Mouse (Mus musculus) retina, embryonic 14.5 days (tissue): ENCODE results near the gene Prdm15.
A peak's percentile ranks its signal among the peaks of the same experiment; 100 is the strongest.

Source experiments
- DNase-seq: peaks from one replicate; pipeline ENCODE4 v3.0.0-alpha.2; 2015; ENCODE audit warnings: low spot score

Prdm15 gene

GRCm38 (mm10) chr16:97819532-97819931 lies 32.1 kb downstream of the Prdm15 start:
- no peak for DNase-seq

- no peak for DNase-seq
These were observed 34.2 kb downstream of the Prdm15 start for GRCm38 (mm10) chr16:97817414-97817813.

- DNase-seq: no peak
These were observed 36.4 kb downstream of the Prdm15 start for GRCm38 (mm10) chr16:97815269-97815668.

DNA sequence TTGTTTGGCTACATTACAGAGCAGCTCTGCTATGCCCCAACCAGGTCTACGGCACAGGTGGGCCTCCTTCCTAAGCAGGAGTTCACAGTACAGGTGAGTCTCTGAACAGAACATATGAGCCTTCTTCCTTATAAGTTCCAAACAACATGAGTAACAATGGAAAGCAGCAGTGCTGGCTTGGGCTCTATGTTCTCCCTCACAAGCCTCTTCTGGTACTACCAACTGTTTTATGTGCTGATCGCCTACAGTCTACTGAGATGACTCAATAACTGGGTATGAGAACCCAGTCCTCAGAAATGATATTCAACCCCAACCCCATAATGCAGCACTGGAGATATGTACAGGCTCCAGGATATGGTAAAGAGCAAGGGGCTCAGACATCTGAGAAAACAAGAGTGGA lies 37.6 kb downstream of the Prdm15 start:
- DNase-seq: no peak

GRCm38 (mm10) chr16:97808881-97809280 lies 42.8 kb downstream of the Prdm15 start:
- no peak for DNase-seq

DNA sequence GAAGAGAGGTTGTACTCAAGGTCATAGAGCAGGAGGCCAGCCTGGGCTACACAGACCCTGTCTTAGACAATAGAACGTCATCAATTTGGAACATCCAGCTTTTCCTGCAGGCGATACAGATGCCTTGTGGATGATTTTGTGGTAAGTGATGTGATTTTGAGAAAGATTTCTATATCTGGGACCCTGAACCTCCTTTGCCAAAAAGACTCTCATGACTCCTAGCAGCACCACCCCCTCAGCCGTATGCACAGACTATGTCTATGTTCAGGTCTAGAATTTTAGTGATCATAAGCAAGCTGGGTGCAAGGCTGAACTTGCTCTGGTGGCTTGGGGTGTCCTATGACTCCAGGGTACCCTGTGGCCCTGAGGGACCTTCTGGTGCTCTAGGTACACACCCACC lies 46.0 kb downstream of the Prdm15 start:
- DNase-seq: no peak

DNA sequence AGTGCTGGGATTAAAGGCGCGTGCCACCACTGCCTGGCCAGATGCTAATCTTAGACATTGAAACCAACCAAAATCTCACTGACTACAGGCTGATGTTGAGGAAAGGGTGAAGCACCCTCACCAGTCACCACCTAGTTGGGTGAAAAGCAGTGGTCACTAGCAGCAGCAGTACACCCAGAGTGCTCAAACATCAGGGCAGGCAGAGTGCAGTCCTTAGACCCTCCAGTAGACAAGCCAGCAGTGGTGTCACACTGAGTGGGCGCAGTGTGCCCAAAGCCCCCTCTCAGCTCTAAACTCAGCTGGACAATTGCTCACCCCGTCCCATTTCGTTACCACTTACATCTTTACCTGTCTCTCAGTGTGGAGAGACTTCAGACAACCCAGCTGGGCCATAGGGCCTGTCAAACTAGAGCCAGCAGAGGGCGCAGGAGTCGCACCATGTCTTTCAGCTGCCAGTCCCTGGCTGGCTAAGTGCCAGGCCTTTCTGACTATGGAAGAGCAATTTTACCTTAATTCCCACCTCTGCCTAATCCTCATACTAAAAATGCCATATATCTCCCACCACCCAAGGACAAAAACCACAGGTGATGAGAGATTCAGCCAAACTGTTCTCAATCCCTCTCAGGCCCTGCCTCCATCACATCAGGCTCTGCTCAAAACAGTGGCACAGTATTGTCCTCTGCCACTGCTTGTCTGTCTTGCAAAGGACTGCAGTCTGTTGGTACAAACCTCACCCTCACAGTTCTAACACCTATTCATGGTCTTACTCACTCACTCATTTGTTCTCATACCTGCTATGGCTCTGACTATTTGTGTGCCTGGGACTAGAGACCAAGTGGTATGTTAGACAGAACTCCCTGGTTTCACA lies 46.7 kb downstream of the Prdm15 start:
- DNase-seq: peak; percentile 81

GRCm38 (mm10) chr16:97797950-97798869 lies 53.4 kb downstream of the Prdm15 start:
- DNase-seq: no peak

- no peak for DNase-seq
These were observed 54.4 kb downstream of the Prdm15 start for GRCm38 (mm10) chr16:97797212-97797611.

- DNase-seq: no peak
These were observed 57.4 kb downstream of the Prdm15 start for GRCm38 (mm10) chr16:97794256-97794655.

DNA sequence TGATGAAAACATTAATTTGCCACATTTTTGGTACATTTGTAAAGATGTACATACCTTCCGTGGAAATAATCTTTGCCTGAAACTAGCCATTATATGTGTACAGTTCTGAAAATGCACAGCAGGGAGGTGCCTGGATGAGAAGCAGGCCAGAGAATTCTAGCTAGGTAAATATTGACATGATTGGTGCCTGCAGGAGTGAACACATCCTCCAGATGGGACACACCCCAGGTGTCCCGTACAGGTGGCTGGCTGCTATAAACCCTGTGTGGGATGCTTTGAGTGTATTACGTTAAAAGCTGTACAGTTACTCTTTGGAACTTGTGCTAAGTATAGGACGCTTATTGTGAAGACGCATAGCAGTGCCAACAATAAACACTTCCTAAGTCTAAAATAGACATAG lies 68.6 kb downstream of the Prdm15 start:
- no peak for DNase-seq

DNA sequence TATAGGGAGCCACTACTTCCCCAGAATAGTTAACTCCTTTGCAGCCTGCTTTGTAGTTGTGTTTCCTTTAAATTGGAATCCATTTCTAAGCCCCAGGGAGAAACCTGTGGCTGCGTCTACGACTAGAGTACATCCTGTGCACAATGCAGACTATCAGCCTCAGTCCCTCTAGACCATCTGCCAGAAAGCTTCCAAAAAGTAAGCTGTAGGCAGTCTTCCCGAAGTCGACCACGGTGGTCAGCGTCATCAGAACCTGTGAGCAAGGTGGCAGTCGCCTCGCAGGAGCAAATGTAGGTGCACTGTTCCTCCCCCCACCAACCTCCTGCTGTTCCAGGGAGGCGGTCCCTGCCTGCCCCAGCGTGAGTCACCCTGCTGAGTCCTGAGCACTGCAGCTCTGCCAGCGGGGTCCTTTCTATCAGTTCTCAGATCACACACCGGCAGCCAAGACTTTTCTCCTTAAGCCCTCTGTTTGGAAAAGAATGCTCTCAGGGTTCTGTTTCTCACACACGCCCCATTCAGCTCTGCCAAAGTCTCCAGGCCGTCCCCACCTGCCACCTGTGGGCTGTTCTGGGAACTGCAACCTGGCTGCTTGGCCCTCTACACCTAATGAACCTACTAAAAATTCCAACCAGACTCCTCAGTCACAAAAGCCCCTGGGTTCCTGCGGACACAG lies 73.2 kb downstream of the Prdm15 start:
- DNase-seq: peak; percentile 84

GRCm38 (mm10) chr16:97766501-97766900 lies 85.1 kb downstream of the Prdm15 start:
- DNase-seq: no peak

DNA sequence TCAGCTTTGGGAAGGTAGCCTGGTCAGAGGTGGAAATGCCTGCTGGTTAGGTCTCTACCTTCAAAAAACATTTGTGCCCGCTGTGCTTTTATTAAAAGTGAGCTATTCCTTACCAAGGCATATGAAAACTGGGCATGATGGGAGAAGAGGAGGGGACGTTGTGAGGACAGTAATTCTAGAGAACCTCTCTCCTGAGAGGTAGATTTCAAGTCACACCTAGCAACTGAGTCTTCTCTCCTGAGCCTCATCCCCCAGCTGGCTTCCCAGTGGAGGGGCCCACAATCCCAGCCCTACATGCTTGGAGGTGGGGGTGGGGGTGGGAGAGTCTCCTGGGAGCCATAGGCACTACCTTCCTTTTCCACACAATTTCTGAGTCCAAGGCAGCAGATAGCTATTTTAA lies 87.0 kb downstream of the Prdm15 start:
- no peak for DNase-seq

- peak; percentile 16 for DNase-seq
These were observed 87.7 kb downstream of the Prdm15 start for GRCm38 (mm10) chr16:97763990-97764340.

DNA sequence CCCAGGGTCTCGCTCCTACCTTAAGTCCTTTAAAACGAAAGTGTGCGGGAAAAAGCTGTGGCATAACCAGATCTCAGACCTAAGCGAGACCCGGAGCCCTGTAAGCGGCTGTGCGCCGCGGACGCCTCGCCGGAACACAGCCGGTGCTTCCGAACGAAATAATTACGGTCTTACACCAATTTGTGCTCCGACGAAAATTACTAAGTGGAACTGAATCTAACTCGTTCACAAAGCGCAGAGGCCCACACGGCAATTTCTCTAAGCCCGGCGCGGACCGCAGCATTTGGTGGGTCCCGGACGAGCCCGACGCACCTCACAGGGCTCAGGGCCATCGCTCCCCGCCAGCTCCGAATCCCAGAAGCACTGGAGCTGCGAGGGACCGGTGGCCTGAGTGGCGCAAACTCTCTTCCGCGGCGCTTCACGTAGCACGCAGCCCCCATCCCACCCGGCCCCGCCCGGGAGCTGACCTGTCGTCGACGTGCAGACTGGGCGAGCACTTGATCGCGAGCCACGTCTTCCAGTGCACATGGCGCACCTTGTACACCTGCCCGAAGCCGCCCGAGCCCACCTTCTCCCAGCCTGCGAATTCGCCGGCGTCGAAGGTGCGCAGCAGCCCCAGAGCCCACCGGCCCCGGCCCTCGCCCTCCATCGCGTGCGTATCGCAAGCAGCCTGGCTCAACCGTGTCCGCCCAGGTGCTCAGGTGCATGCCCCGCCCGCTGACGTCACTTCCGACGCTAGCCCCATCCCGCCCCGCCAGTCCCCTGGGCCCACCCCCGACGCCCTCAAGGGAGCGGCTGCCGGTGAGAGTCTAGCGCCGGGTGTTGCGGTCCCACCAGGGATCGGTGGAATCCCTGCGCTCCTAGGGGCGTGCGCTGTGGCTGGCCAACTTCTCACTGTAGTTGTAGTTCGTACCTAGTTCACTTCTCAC lies 88.3 kb downstream of the Prdm15 start, which contains the start of gene Ripk4:
Gene Ripk4 (minus strand): TSS at position 727 of the 929 bp plus-strand sequence.
- peak; percentile 53 for DNase-seq

DNA sequence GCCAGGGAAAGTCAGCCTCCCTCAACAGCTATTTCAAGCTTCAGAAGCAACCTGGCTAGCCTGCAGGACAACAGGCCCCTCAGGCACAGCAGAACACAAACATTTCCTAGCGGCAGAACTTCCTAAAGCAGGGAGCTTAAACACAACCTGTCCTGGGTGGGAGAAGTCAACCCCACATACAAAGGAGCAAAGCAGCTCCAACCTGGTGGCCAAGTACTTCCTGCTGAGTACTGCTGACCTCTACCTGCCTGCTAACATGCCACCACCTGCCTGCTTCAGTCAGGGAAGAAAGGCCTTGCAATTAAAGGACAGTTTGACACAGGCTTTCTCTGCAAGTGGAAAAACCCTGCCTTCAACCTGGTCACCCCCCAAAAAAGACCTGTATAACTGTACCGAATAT lies 89.9 kb downstream of the Prdm15 start:
- DNase-seq: no peak

- DNase-seq: no peak
These were observed 92.0 kb downstream of the Prdm15 start for GRCm38 (mm10) chr16:97759681-97760080.

DNA sequence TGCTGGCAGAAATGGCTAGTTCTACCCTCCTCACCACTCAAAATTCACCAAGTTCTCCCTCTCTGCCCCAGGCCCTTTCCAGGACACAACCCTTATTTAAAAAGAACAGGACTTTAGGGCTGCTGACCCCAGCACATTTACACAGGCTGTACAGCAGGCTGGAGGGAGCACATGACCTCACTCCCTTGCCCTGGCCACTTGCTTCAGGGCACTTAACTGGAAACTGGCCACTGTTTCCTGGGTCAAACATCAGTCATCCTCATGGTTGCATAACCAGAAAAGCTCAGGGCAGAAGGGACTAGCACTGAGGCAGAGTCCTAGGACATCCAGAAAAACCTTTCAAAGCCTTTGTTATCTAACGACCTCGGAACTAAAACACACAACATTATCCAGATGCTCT lies 93.4 kb downstream of the Prdm15 start:
- DNase-seq: no peak

DNA sequence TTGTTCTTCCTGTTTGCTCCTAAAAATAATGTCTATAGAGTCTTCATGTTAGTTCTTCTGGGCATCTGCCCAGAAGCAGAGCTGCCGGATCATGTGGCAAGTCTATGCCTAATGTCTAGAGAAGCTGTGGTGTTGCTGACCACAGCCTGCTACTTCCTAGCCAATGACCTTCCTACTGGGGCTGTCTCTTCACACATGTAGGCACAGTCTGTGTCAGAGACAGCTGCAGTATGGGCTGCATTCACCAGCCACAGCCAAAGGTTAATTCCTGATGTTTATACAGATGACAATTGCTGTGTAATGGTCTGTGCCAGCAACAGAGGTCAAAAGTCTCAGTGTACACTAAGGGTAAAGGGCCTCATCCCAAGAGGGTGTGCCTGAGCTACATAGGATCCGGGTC lies 95.2 kb downstream of the Prdm15 start:
- no peak for DNase-seq

DNA sequence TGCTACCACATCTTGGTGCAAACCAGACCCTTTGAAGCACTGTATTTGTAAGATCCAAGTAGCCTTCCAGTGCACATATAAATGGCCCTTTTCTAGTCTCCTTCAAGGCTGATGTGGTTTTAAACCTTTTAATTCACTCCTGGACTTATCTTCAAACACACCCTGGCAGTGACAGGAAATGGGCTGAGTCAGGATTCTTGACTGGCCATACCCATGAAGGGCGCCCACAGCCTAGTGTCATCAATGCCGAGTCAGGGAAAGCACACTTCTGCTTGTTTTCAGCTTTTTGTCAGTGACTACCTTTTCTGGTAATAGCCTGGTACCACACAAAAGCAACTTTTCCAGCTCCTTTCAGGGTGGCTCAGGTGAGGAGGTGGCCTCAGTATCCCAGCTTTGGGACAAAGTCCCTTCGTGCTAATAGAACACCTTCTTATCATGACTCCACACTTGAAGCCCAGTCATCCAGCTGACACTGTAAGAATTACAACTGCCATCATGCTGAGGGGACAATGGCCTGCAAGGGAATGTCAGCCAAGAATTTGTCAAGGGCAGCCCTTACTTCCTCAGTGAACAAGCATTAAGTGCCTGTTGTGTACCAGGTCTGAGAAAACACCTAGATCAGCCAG lies 99.2 kb downstream of the Prdm15 start:
- DNase-seq: no peak
